ENCODE assay signal across 8 mouse cellular contexts in genomic region chr14:31496241-31496646, GRCm38 (mm10). TPM values are rescaled to one million over a fixed set of nuclear protein-coding genes. Genes with fewer than 3 reads are reported as not detected.
DNase-seq lines count a peak whose midpoint lies in the region; ATAC-seq and TF ChIP-seq lines count a peak whose summit lies in the region.

No protein-coding gene starts in this region.

- intact Hi-C loops in heart, postnatal 10 days (cut with DNase I): no loop called here

- peak; percentile 52 for ATAC-seq in heart, embryonic 12.5 days (ENCODE audit: insufficient number of reproducible peaks, low FRiP score)

- peak overlapping the region; percentile 93 for H3K4me2 ChIP-seq in heart, embryonic 12.5 days

- no peaks in the 10 kb centered on the region for H3K9me3 ChIP-seq in heart, embryonic 12.5 days (replicated peaks)

- no peak for DNase-seq in heart, postnatal 10 days
- peak; percentile 93 for DNase-seq in MEL-GATA-1-ER (ENCODE audit: extremely low read depth, low read depth)
- peak; percentile 83 for DNase-seq in liver
- peak; percentile 22 for DNase-seq in retina, embryonic 14.5 days (ENCODE audit: low spot score)
- DNase-seq in right cerebral cortex, adult 2 months (ENCODE audit: low spot score in 2 of 2): no peak
- no peak for DNase-seq in thymus, postnatal 14 days

- no peaks in the 10 kb centered on the region for H3K27me3 ChIP-seq in heart, embryonic 12.5 days (replicated peaks)

- peaks cover 34% of the 10 kb centered on the region for H3K4me1 ChIP-seq in heart, embryonic 12.5 days (replicated peaks)
- H3K4me1 ChIP-seq in embryonic fibroblast, embryonic 13.5 days (ENCODE audit: control insufficient read depth, insufficient read depth, low read length): peaks cover 6% of the 10 kb centered on the region; the same call in 1 of the 2 replicates

- TF ChIP-seq CTCF in embryonic fibroblast, embryonic 13.5 days (IDR thresholded peaks at IDR 0.05; ENCODE audit: borderline replicate concordance, insufficient read depth, low read length): no peak

- peaks cover 45% of the 10 kb centered on the region for H3K36me3 ChIP-seq in heart, embryonic 12.5 days

- peak overlapping the region; percentile 89 for H3K4me3 ChIP-seq in heart, embryonic 12.5 days
- peak overlapping the region; percentile 93 for H3K4me3 ChIP-seq in embryonic fibroblast, embryonic 13.5 days (ENCODE audit: insufficient read depth, low read length)

- 44% methylated on average over 7 of the region's 7 CpGs for WGBS in heart, embryonic 12.5 days

- no peak for TF ChIP-seq POLR2A in embryonic fibroblast, embryonic 13.5 days (IDR thresholded peaks at IDR 0.05; ENCODE audit: low read depth, low read length)

- peak overlapping the region; percentile 90 for H3K9ac ChIP-seq in heart, embryonic 12.5 days

- no peak overlapping the region for H3K27ac ChIP-seq in heart, embryonic 12.5 days (ENCODE audit: poor library complexity, severe bottlenecking)
- peak overlapping the region; percentile 77; the same call in 1 of the 2 replicates for H3K27ac ChIP-seq in embryonic fibroblast, embryonic 13.5 days (ENCODE audit: insufficient read depth, low read length)

RNA-seq across cellular contexts. Expression of gene Mettl6, which starts 1.4 kb away (rescaled TPM):
- 46.4 and 49.7 TPM in 2 replicates for polyA plus RNA-seq in heart, embryonic 12.5 days (2016; fragmentation: Nextera tagmentation; extraction: Ambion mirVana)
- total RNA-seq in heart, postnatal 10 days (2021): 10 to 100 TPM; 14.3 to 15.8 TPM
- 55.8 and 57.7 TPM in 2 replicates for polyA plus RNA-seq in embryonic fibroblast, embryonic 13.5 days (2011; ENCODE audit: insufficient read length, low read depth, missing spikeins)

RNA-seq across cellular contexts. Expression of gene Eaf1, which starts 2.0 kb away (rescaled TPM):
- polyA plus RNA-seq in heart, embryonic 12.5 days (2016; fragmentation: Nextera tagmentation; extraction: Ambion mirVana): 20.1 and 20.9 TPM in 2 replicates
- total RNA-seq in heart, postnatal 10 days (2021): 10 to 100 TPM; 14.2 to 15.1 TPM
- polyA plus RNA-seq in embryonic fibroblast, embryonic 13.5 days (2011; ENCODE audit: insufficient read length, low read depth, missing spikeins): 30.0 and 35.3 TPM in 2 replicates

Comparison
In these comparisons a context has a peak if more than half of its experiments do, and no peak if none do; other contexts are left out.
1. DNase-seq: peak in MEL-GATA-1-ER (single experiment), liver (single experiment) and retina, embryonic 14.5 days (single experiment); none in heart, postnatal 10 days (0 of 2), right cerebral cortex, adult 2 months (0 of 2) and thymus, postnatal 14 days (single experiment).